ENCODE assay signal across 8 mouse cellular contexts in the genomic region with DNA sequence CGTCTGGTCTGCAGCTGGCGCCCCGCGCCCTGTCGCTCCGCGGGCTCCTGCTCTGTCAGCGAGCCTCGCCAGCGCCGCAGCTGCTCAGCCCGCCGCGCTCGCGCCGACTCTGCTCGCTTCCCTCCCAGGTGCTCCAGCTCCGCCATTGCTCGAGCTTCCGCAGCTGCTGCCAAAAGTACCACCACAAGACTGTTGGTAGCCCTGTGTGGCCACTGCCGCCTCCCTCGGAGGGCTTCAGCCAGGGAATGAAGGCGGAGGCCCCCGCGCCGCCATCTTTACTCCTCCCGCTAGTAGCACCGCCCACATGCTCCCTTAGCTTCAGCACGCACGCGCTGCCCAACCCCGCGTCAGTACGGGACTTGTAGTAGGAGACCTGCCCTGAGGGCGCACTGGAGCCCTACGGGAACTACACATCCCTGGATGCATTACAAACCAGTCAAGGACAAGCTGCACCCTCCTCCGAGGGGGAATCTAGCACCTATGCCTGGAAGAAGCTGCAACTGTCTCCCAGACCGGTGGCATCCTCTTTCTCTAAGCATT. TPM values are rescaled to one million over a fixed set of nuclear protein-coding genes. Genes with fewer than 3 reads are reported as not detected.
A peak's percentile ranks its signal among the peaks of the same experiment; 100 is the strongest.
DNase-seq lines count a peak whose midpoint lies in the region; ATAC-seq and TF ChIP-seq lines count a peak whose summit lies in the region.

A gene (minus strand): TSS at position 306 of the 540 bp plus-strand sequence.

- no peak within 1 kb of the TSS for H3K27ac ChIP-seq in ES-E14 (ENCODE audit: insufficient read depth, low read depth, low read length, poor library complexity, severe bottlenecking)
- H3K27ac ChIP-seq in forebrain, embryonic 15.5 days (replicated peaks), result peak within 1 kb of the TSS; percentile 89

- intact Hi-C loops in heart, postnatal 25 days (cut with DNase I), result loop anchor here (2.0 to 10.0 kb wide), 3 partner anchors 47 to 321 kb away; no protein-coding TSS in a partner anchor

- H3K4me3 ChIP-seq in ES-E14 (ENCODE audit: insufficient read depth in 1 of 2, low read depth in 1 of 2, low read length in 2 of 2, poor library complexity in 1 of 2, severe bottlenecking in 1 of 2), result peak within 1 kb of the TSS; percentile 90 to 93
- peak within 1 kb of the TSS; percentile 67 for H3K4me3 ChIP-seq in forebrain, embryonic 15.5 days
- peak within 1 kb of the TSS; percentile 89 for H3K4me3 ChIP-seq in lung, adult 2 months (replicated peaks; ENCODE audit: extremely low read depth, low read depth, low read length)

- in situ Hi-C loops in ES-E14 (cut with MboI; ENCODE audit: low sequenced_read_pairs in 2 of 2, unreplicated experiment in 2 of 2), result no loop called here

- peak within 1 kb of the TSS; percentile 85 for H3K9ac ChIP-seq in ES-E14 (ENCODE audit: insufficient read depth, low read depth, low read length, poor library complexity, severe bottlenecking)
- H3K9ac ChIP-seq in forebrain, embryonic 15.5 days (replicated peaks), result peak within 1 kb of the TSS; percentile 83

- no peak; the same call in 1 of the 2 replicates for TF ChIP-seq CTCF in lung, adult 2 months (IDR thresholded peaks at IDR 0.05; ENCODE audit: insufficient read depth, low read length)

- under 1% methylated on average over 39 of the region's 39 CpGs for WGBS in forebrain, embryonic 15.5 days
- under 1% methylated on average over 39 of the region's 39 CpGs for WGBS in lung, adult 2 months

- peak; percentile 98 for DNase-seq in ES-E14 (ENCODE audit: low read depth, low spot score)
- peak; percentile 99 for DNase-seq in cerebellum, adult 11-12 months
- peak; percentile 92 for DNase-seq in heart, postnatal 25 days (ENCODE audit: low spot score)
- peak; percentile 97 to 98 for DNase-seq in layer of hippocampus, adult 18-20 months (ENCODE audit: low spot score in 2 of 2)
- peak; percentile 91 for DNase-seq in lung, adult 2 months
- peak; percentile 91 for DNase-seq in thymus, adult 18-20 months

- H3K4me1 ChIP-seq in ES-E14 (ENCODE audit: control insufficient read depth in 2 of 2, insufficient read depth in 2 of 2, low read length in 2 of 2, poor library complexity in 1 of 2), result no peaks in the 10 kb centered on the region; a peak in 1 of 4 replicates
- peaks cover 18% of the 10 kb centered on the region for H3K4me1 ChIP-seq in forebrain, embryonic 15.5 days
- H3K4me1 ChIP-seq in lung, adult 2 months (ENCODE audit: control insufficient read depth, insufficient read depth, low read length), result 0 out of 2 replicates have a peak, but pooled peaks cover 7% of the 10 kb centered on the region

- ATAC-seq in forebrain, embryonic 15.5 days (replicated peaks), result peak; percentile 100
- ATAC-seq in neutrophil, adult 5-6 weeks (ENCODE audit: extremely low read depth, insufficient number of reproducible peaks, low FRiP score, poor library complexity, severe bottlenecking), result peak; percentile 99

- no peaks in the 10 kb centered on the region for H3K9me3 ChIP-seq in ES-E14 (ENCODE audit: control insufficient read depth, insufficient read depth, low read depth, low read length)
- H3K9me3 ChIP-seq in forebrain, embryonic 15.5 days, result no peaks in the 10 kb centered on the region

- H3K27me3 ChIP-seq in forebrain, embryonic 15.5 days, result no peaks in the 10 kb centered on the region

- no peaks in the 10 kb centered on the region for H3K36me3 ChIP-seq in ES-E14 (ENCODE audit: control insufficient read depth, insufficient read depth, low read length, poor library complexity, severe bottlenecking)
- no peaks in the 10 kb centered on the region for H3K36me3 ChIP-seq in forebrain, embryonic 15.5 days

- peak; percentile 81; the same call in 1 of the 2 replicates for TF ChIP-seq POLR2A in lung, adult 2 months (IDR thresholded peaks at IDR 0.05; ENCODE audit: borderline replicate concordance, extremely low read depth, low read depth, low read length)

- peak within 1 kb of the TSS; percentile 58 for H3K4me2 ChIP-seq in forebrain, embryonic 15.5 days (replicated peaks)

TF ChIP-seq in ES-E14, 5 proteins besides CTCF, POLR2A, EP300 and RAD21:
- TF ChIP-seq HCFC1 (IDR thresholded peaks at IDR 0.05; ENCODE audit: borderline replicate concordance, insufficient read depth, low read length), result peak; percentile 94
- no peak for TF ChIP-seq ZNF384 (IDR thresholded peaks at IDR 0.05; ENCODE audit: low read depth, low read length)
- TF ChIP-seq ZC3H11A (IDR thresholded peaks at IDR 0.05; ENCODE audit: borderline replicate concordance, low read depth, low read length), result no peak

RNA-seq across cellular contexts. Expression of the gene that starts here (rescaled TPM):
- 5.4 and 7.4 TPM in 2 replicates for total RNA-seq in ES-E14 (2012; rRNA removed)
- 16.4 and 16.6 TPM in 2 replicates for polyA plus RNA-seq in forebrain, embryonic 15.5 days (2015; fragmentation: Nextera tagmentation; extraction: Ambion mirVana)
- total RNA-seq in heart, postnatal 25 days (2021), result 100 to 1,000 TPM; 147 to 165 TPM
- total RNA-seq in layer of hippocampus, adult 18-20 months (2021), result 10 to 100 TPM; 70.0 to 73.0 TPM
- polyA plus RNA-seq in lung, adult 2 months (2012; rRNA removed), result 10.9 and 18.6 TPM in 2 replicates
- 12.9 and 14.2 TPM in 2 replicates for total RNA-seq in neutrophil, adult 5-6 weeks (2017)
